Mouse (Mus musculus) myocyte (in vitro differentiated cells): Measurements from ENCODE around the gene Espn. TPM values are rescaled to one million over a fixed set of nuclear protein-coding genes. Genes with fewer than 3 reads are reported as not detected.

Experiments used
- H3K27me3 ChIP-seq: one replicate; pipeline ENCODE4 v1.6.1; 2011; ENCODE audit not compliant: control insufficient read depth, insufficient read depth, insufficient read length
- H3K36me3 ChIP-seq: one replicate; pipeline ENCODE4 v1.6.1; 2011; ENCODE audit not compliant: control insufficient read depth, insufficient read depth
- H3K4me2 ChIP-seq: one replicate; pipeline ENCODE4 v1.6.1; 2011; ENCODE audit warnings: low read depth, control low read depth
- H3K4me3 ChIP-seq: one replicate; pipeline ENCODE4 v1.5.1; 2011; ENCODE audit warnings: mild to moderate bottlenecking, control low read depth, moderate library complexity
- H3K79me2 ChIP-seq: one replicate; pipeline ENCODE4 v1.6.1; 2011; ENCODE audit not compliant: control insufficient read depth, insufficient read depth
- H3ac ChIP-seq: one replicate; pipeline ENCODE4 v1.6.1; 2011; ENCODE audit not compliant: control insufficient read depth, insufficient read length
- CEBPB ChIP-seq: IDR thresholded peaks from 2 replicates; pipeline ENCODE4 v1.6.1; 2011; ENCODE audit warnings: mild to moderate bottlenecking, moderate library complexity; ENCODE audit not compliant: poor library complexity, insufficient read depth, severe bottlenecking
- E2F4 ChIP-seq: IDR thresholded peaks from one replicate; pipeline ENCODE4 v1.6.1; 2011; ENCODE audit warnings: mild to moderate bottlenecking, control low read depth, moderate library complexity; ENCODE audit not compliant: insufficient read depth
- MAX ChIP-seq: IDR thresholded peaks from one replicate; pipeline ENCODE4 v1.6.1; 2011; ENCODE audit warnings: low read depth, mild to moderate bottlenecking, control low read depth
- MYOD1 ChIP-seq, 3 experiments: IDR thresholded peaks; one replicate each; pipeline ENCODE4 v1.6.1; 2011; ENCODE audit warnings: control low read depth in 2 of 3, low read depth in 2 of 3, mild to moderate bottlenecking in 2 of 3, moderate library complexity in 1 of 3; ENCODE audit not compliant: insufficient read length in 2 of 3, control insufficient read depth in 1 of 3
- MYOG ChIP-seq, 3 experiments: IDR thresholded peaks; one replicate each; pipeline ENCODE4 v1.6.1; 2011; ENCODE audit warnings: control low read depth in 2 of 3, low read depth in 2 of 3, mild to moderate bottlenecking in 2 of 3; ENCODE audit not compliant: insufficient read length in 2 of 3, control insufficient read depth in 1 of 3, insufficient read depth in 1 of 3
- POLR2A ChIP-seq: IDR thresholded peaks from one replicate; pipeline ENCODE4 v1.6.1; 2011; ENCODE audit warnings: low read depth, mild to moderate bottlenecking, control low read depth, moderate library complexity; ENCODE audit not compliant: insufficient read length
- POLR2AphosphoS2 ChIP-seq: IDR thresholded peaks from one replicate; pipeline ENCODE4 v1.6.1; 2011; ENCODE audit warnings: low read depth, control low read depth; ENCODE audit not compliant: insufficient read length
- REST ChIP-seq: IDR thresholded peaks from one replicate; pipeline ENCODE4 v1.6.1; 2011; ENCODE audit warnings: mild to moderate bottlenecking, control low read depth, moderate library complexity; ENCODE audit not compliant: insufficient read depth, insufficient read length
- SRF ChIP-seq: IDR thresholded peaks from one replicate; pipeline ENCODE4 v1.6.1; 2011; ENCODE audit warnings: low read depth; ENCODE audit not compliant: control insufficient read depth, insufficient read length
- TCF12 ChIP-seq: IDR thresholded peaks from one replicate; pipeline ENCODE4 v1.6.1; 2011; ENCODE audit warnings: mild to moderate bottlenecking, control low read depth; ENCODE audit not compliant: poor library complexity, insufficient read depth, severe bottlenecking
- TCF3 ChIP-seq: IDR thresholded peaks from one replicate; pipeline ENCODE4 v1.6.1; 2011; ENCODE audit warnings: low read depth, control low read depth; ENCODE audit not compliant: insufficient read length
- USF1 ChIP-seq: IDR thresholded peaks from one replicate; pipeline ENCODE4 v1.6.1; 2011; ENCODE audit warnings: low read depth, mild to moderate bottlenecking, control low read depth, moderate library complexity
- polyA plus RNA-seq: library from polyadenylated mRNA; unstranded; fragments of >200 nt; fragmentation: generic; extraction: Trizol; gene quantifications from one replicate; pipeline ENCODE4 v1.2.1, GENCODE M21; 2012; ENCODE audit warnings: missing spikeins

Espn gene
- polyA plus RNA-seq, 1 experiment = 0.65 TPM

- H3K27me3 ChIP-seq = no peaks in the 10 kb centered on the region
- TF ChIP-seq MYOD1 (IDR thresholded peaks at IDR 0.05; ENCODE audit: control insufficient read depth in 1 of 3, insufficient read length in 2 of 3, low read depth in 2 of 3) (no peak), E2F4 (no peak), MAX (no peak), SRF (no peak), TCF3 (no peak), MYOG (IDR thresholded peaks at IDR 0.05; ENCODE audit: control insufficient read depth in 1 of 3, insufficient read depth in 1 of 3, insufficient read length in 2 of 3, low read depth in 2 of 3) (no peak)
Measured at GRCm38 (mm10) chr4:152189071-152189470, 36.9 kb upstream of the Espn start.

GRCm38 (mm10) chr4:152188651-152189050 is 36.5 kb upstream of the Espn start:
- H3ac ChIP-seq = no peak overlapping the region
- H3K79me2 ChIP-seq = peaks cover 69% of the 10 kb centered on the region
- H3K4me2 ChIP-seq = no peak overlapping the region
- TF ChIP-seq MYOD1 (IDR thresholded peaks at IDR 0.05; ENCODE audit: control insufficient read depth in 1 of 3, insufficient read length in 2 of 3, low read depth in 2 of 3) (no peak), CEBPB (no peak), TCF12 (no peak), REST (no peak), POLR2AphosphoS2 (no peak)
- no peak overlapping the region for H3K4me3 ChIP-seq
- H3K27me3 ChIP-seq = no peaks in the 10 kb centered on the region
- H3K36me3 ChIP-seq = no peaks in the 10 kb centered on the region

More at GRCm38 (mm10) chr4:152189071-152189470, 36.9 kb upstream of the Espn start:
- H3K79me2 ChIP-seq = peaks cover 71% of the 10 kb centered on the region
- no peaks in the 10 kb centered on the region for H3K36me3 ChIP-seq
- H3ac ChIP-seq = no peak overlapping the region
- H3K4me3 ChIP-seq = no peak overlapping the region
- no peak overlapping the region for H3K4me2 ChIP-seq

- H3ac ChIP-seq = no peak overlapping the region
- no peaks in the 10 kb centered on the region for H3K27me3 ChIP-seq
- TF ChIP-seq CEBPB = no peak
- TF ChIP-seq REST = no peak
- no peak for TF ChIP-seq E2F4
- no peak for TF ChIP-seq POLR2A
- TF ChIP-seq SRF = no peak
- no peak for TF ChIP-seq TCF3
- no peak for TF ChIP-seq POLR2AphosphoS2
- no peak for TF ChIP-seq MYOD1 (IDR thresholded peaks at IDR 0.05; ENCODE audit: control insufficient read depth in 1 of 3, insufficient read length in 2 of 3, low read depth in 2 of 3)
- H3K4me3 ChIP-seq = peak overlapping the region; percentile 34
- peaks cover 3% of the 10 kb centered on the region for H3K36me3 ChIP-seq
- peak overlapping the region; percentile 83 for H3K4me2 ChIP-seq
- peaks cover 65% of the 10 kb centered on the region for H3K79me2 ChIP-seq
Measured at GRCm38 (mm10) chr4:152187142-152187541, 35.0 kb upstream of the Espn start.

- peak overlapping the region; percentile 8 for H3ac ChIP-seq
- H3K79me2 ChIP-seq = peaks cover 64% of the 10 kb centered on the region
- H3K36me3 ChIP-seq = peaks cover 3% of the 10 kb centered on the region
- peak overlapping the region; percentile 34 for H3K4me3 ChIP-seq
- peak overlapping the region; percentile 83 for H3K4me2 ChIP-seq
- H3K27me3 ChIP-seq = no peaks in the 10 kb centered on the region
- TF ChIP-seq MAX = peak; percentile 61
- TF ChIP-seq REST = no peak
- TF ChIP-seq MYOG (IDR thresholded peaks at IDR 0.05; ENCODE audit: control insufficient read depth in 1 of 3, insufficient read depth in 1 of 3, insufficient read length in 2 of 3, low read depth in 2 of 3) = peak in 1 of 3 experiments; percentile 66
- no peak for TF ChIP-seq E2F4
- TF ChIP-seq CEBPB = 0 out of 2 replicates have a peak, but pooled peaks have one; percentile 23
- TF ChIP-seq SRF = no peak
- TF ChIP-seq TCF12 = no peak
- no peak for TF ChIP-seq TCF3
- peak; percentile 88 for TF ChIP-seq USF1
- TF ChIP-seq POLR2AphosphoS2 = peak; percentile 70
- peak in 2 of 3 experiments; percentile 27 to 57 for TF ChIP-seq MYOD1 (IDR thresholded peaks at IDR 0.05; ENCODE audit: control insufficient read depth in 1 of 3, insufficient read length in 2 of 3, low read depth in 2 of 3)
- peak; percentile 65 for TF ChIP-seq POLR2A
Measured at GRCm38 (mm10) chr4:152186205-152187082, 34.3 kb upstream of the Espn start.
